Mouse (Mus musculus) left cerebral cortex, postnatal 14 days (tissue): ENCODE results near the gene Nudt14. TPM values are rescaled to one million over a fixed set of nuclear protein-coding genes. Genes with fewer than 3 reads are reported as not detected.

ENCODE experiments used
- DNase-seq, 2 experiments: peaks; one replicate each; pipeline ENCODE4 v3.0.0; 2021 to 2022; ENCODE audit warnings: low spot score in 2 of 2, mixed read lengths in 1 of 2
- intact Hi-C: fragments of 180-260 bp; cut with DNase I; formaldehyde crosslinking; loops from one replicate; pipeline ENCODE4 v1.15.1; 2025
- long read RNA-seq, 2 experiments: library from polyadenylated mRNA; stranded (forward); transcript quantifications; one replicate each; pipeline ENCODE4 v2.0.0; 2021
- total RNA-seq, 2 experiments: library from RNA; stranded (reverse); gene quantifications; 2 replicates each; pipeline ENCODE4 v1.2.3; 2021

Gene Nudt14
- total RNA-seq = 10 to 100 TPM in 1 of 2 experiments, 1 to 10 TPM in 1; 9.5 to 11.0 TPM
- long read RNA-seq, experiment 1, transcript Nudt14-202 (5 exons, 1,241 nt) = major isoform, 5 of 9 reads
- long read RNA-seq, experiment 1, partial matches to known transcripts = 0 of 9 reads
- long read RNA-seq, experiment 1, other reads (novel, unspliced or antisense) = 1 of 9 reads
- long read RNA-seq, experiment 2, transcript Nudt14-202 (5 exons, 1,241 nt) = major isoform, 7 of 10 reads
- long read RNA-seq, experiment 2, partial matches to known transcripts = 0 of 10 reads
- long read RNA-seq, experiment 2, other reads (novel, unspliced or antisense) = 0 of 10 reads

GRCm38 (mm10) chr12:112941776-112942713 lies at the start of gene Nudt14:
Nudt14 (minus strand) TSS chr12:112942124.
- peak in 1 of 2 experiments; percentile 54 for DNase-seq
- intact Hi-C loops = no loop called here

- intact Hi-C loops = no loop called here
- DNase-seq = no peak
Observed at GRCm38 (mm10) chr12:112991444-112991843, 49.5 kb upstream of the Nudt14 start.

- DNase-seq = no peak
- intact Hi-C loops = no loop called here
Observed at GRCm38 (mm10) chr12:112990706-112991405, 48.9 kb upstream of the Nudt14 start.

- no peak for DNase-seq
- intact Hi-C loops = no loop called here
Observed at GRCm38 (mm10) chr12:112987877-112988276, 46.0 kb upstream of the Nudt14 start.

GRCm38 (mm10) chr12:112985346-112985745 lies 43.4 kb upstream of the Nudt14 start:
- no peak for DNase-seq
- intact Hi-C loops = no loop called here

- DNase-seq = no peak
- intact Hi-C loops = no loop called here
Observed at GRCm38 (mm10) chr12:112982031-112982430, 40.1 kb upstream of the Nudt14 start.

GRCm38 (mm10) chr12:112977156-112977555 lies 35.2 kb upstream of the Nudt14 start:
- intact Hi-C loops = no loop called here
- peak in 1 of 2 experiments; percentile 27 for DNase-seq

- DNase-seq = peak; percentile 90 to 91
- intact Hi-C loops = no loop called here
Observed at GRCm38 (mm10) chr12:112976371-112977073, 34.6 kb upstream of the Nudt14 start, which contains the start of gene Btbd6. Btbd6 (plus strand) TSS chr12:112976482.

- intact Hi-C loops = no loop called here
- DNase-seq = no peak
Observed at GRCm38 (mm10) chr12:112974736-112975135, 32.8 kb upstream of the Nudt14 start.

GRCm38 (mm10) chr12:112969616-112970015 lies 27.7 kb upstream of the Nudt14 start:
- intact Hi-C loops = no loop called here
- DNase-seq = no peak

GRCm38 (mm10) chr12:112968943-112969342 lies 27.0 kb upstream of the Nudt14 start:
- DNase-seq = no peak
- intact Hi-C loops = no loop called here

- intact Hi-C loops = no loop called here
- DNase-seq = no peak
Observed at GRCm38 (mm10) chr12:112965783-112966182, 23.9 kb upstream of the Nudt14 start.

GRCm38 (mm10) chr12:112961872-112962271 lies 19.9 kb upstream of the Nudt14 start:
- no peak for DNase-seq

GRCm38 (mm10) chr12:112961428-112961827 lies 19.5 kb upstream of the Nudt14 start:
- intact Hi-C loops = no loop called here
- no peak for DNase-seq

More at GRCm38 (mm10) chr12:112961872-112962271, 19.9 kb upstream of the Nudt14 start:
- intact Hi-C loops = no loop called here

- intact Hi-C loops = no loop called here
Observed at GRCm38 (mm10) chr12:112959421-112959820, 17.5 kb upstream of the Nudt14 start.

GRCm38 (mm10) chr12:112958303-112958702 lies 16.4 kb upstream of the Nudt14 start:
- intact Hi-C loops = no loop called here
- DNase-seq = peak; percentile 28 to 60

More at GRCm38 (mm10) chr12:112959421-112959820, 17.5 kb upstream of the Nudt14 start:
- DNase-seq = no peak

- peak; percentile 78 to 79 for DNase-seq
- intact Hi-C loops = no loop called here
Observed at GRCm38 (mm10) chr12:112955800-112956199, 13.9 kb upstream of the Nudt14 start.

- intact Hi-C loops = no loop called here
- DNase-seq = no peak
Observed at GRCm38 (mm10) chr12:112952926-112953565, 11.1 kb upstream of the Nudt14 start.

GRCm38 (mm10) chr12:112952433-112952832 lies 10.5 kb upstream of the Nudt14 start:
- no peak for DNase-seq
- intact Hi-C loops = no loop called here
